Mouse (Mus musculus): ENCODE data around the gene Gba.
A peak's percentile ranks its signal among the peaks of the same experiment; 100 is the strongest.

Gene Gba

GRCm38 (mm10) chr3:89218271-89218670 lies 15.5 kb downstream of the Gba start:
- Histone ChIP-seq H3K27me3 (ENCODE audit: control insufficient read depth, insufficient read depth, low read length, poor library complexity, severe bottlenecking) (no peaks in the 10 kb centered on the region), H3K36me3 (ENCODE audit: control insufficient read depth, insufficient read depth, low read length, poor library complexity, severe bottlenecking) (no peaks in the 10 kb centered on the region)

GRCm38 (mm10) chr3:89219546-89219945 lies 16.8 kb downstream of the Gba start:
- Histone ChIP-seq H3K27me3 (ENCODE audit: control insufficient read depth, insufficient read depth, low read length, poor library complexity, severe bottlenecking) (no peaks in the 10 kb centered on the region), H3K36me3 (ENCODE audit: control insufficient read depth, insufficient read depth, low read length, poor library complexity, severe bottlenecking) (no peaks in the 10 kb centered on the region)
- DNase-seq (ENCODE audit: low read depth, low spot score), result no peak

More at GRCm38 (mm10) chr3:89218271-89218670, 15.5 kb downstream of the Gba start:
- no peak for DNase-seq (ENCODE audit: low read depth, low spot score)

GRCm38 (mm10) chr3:89221167-89221566 lies 18.4 kb downstream of the Gba start:
- Histone ChIP-seq H3K36me3 (ENCODE audit: control insufficient read depth, insufficient read depth, low read length, poor library complexity, severe bottlenecking) (no peaks in the 10 kb centered on the region), H3K27me3 (ENCODE audit: control insufficient read depth, insufficient read depth, low read length, poor library complexity, severe bottlenecking) (no peaks in the 10 kb centered on the region)
- DNase-seq (ENCODE audit: low read depth, low spot score), result no peak

DNA sequence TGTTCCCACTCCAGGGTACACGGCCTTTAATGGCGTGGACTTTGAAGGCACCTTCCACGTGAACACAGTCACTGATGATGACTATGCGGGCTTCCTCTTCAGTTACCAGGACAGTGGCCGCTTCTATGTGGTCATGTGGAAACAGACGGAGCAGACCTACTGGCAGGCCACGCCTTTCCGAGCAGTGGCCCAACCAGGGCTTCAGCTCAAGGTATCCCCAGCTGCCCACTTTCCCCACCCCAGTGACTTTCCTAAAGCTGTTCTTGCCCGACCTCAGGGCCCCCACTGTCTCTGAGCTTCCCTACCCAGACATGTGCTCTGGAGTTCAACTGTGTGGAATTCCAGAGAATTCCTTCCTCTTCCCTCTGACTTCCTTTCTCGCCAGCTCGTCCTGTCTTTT lies 22.1 kb downstream of the Gba start:
- H3K36me3 ChIP-seq (ENCODE audit: control insufficient read depth, insufficient read depth, low read length, poor library complexity, severe bottlenecking), result no peaks in the 10 kb centered on the region
- DNase-seq (ENCODE audit: low read depth, low spot score), result no peak
- no peaks in the 10 kb centered on the region for H3K27me3 ChIP-seq (ENCODE audit: control insufficient read depth, insufficient read depth, low read length, poor library complexity, severe bottlenecking)

GRCm38 (mm10) chr3:89225321-89225815 lies 22.6 kb downstream of the Gba start:
- no peak for DNase-seq (ENCODE audit: low read depth, low spot score)
- Histone ChIP-seq H3K27me3 (ENCODE audit: control insufficient read depth, insufficient read depth, low read length, poor library complexity, severe bottlenecking) (no peaks in the 10 kb centered on the region), H3K36me3 (ENCODE audit: control insufficient read depth, insufficient read depth, low read length, poor library complexity, severe bottlenecking) (no peaks in the 10 kb centered on the region)

DNA sequence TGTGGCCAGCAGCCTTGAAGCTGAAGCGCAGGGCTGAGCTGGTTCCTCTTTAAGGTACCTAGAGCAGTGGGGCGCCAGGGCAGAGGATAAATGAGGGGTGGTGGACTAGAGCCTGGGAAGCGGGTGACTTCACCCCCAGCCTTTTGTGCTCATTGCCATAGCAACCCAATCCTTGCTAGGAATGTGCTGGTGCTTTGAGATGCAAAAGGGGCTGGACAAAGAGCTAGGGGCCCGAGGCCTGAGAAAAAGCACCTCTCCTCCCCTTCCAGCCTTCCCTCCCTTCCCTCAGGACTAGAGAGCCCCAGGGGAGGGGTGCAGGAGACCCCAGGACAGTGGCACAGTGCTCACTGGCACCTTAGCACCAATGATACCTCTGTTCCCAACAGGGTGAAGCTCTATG lies 23.2 kb downstream of the Gba start:
- no peaks in the 10 kb centered on the region for H3K27me3 ChIP-seq (ENCODE audit: control insufficient read depth, insufficient read depth, low read length, poor library complexity, severe bottlenecking)
- no peak for DNase-seq (ENCODE audit: low read depth, low spot score)
- H3K36me3 ChIP-seq (ENCODE audit: control insufficient read depth, insufficient read depth, low read length, poor library complexity, severe bottlenecking), result no peaks in the 10 kb centered on the region

GRCm38 (mm10) chr3:89226361-89226760 lies 23.6 kb downstream of the Gba start:
- Histone ChIP-seq H3K36me3 (ENCODE audit: control insufficient read depth, insufficient read depth, low read length, poor library complexity, severe bottlenecking) (no peaks in the 10 kb centered on the region), H3K27me3 (ENCODE audit: control insufficient read depth, insufficient read depth, low read length, poor library complexity, severe bottlenecking) (no peaks in the 10 kb centered on the region)
- no peak for DNase-seq (ENCODE audit: low read depth, low spot score)

DNA sequence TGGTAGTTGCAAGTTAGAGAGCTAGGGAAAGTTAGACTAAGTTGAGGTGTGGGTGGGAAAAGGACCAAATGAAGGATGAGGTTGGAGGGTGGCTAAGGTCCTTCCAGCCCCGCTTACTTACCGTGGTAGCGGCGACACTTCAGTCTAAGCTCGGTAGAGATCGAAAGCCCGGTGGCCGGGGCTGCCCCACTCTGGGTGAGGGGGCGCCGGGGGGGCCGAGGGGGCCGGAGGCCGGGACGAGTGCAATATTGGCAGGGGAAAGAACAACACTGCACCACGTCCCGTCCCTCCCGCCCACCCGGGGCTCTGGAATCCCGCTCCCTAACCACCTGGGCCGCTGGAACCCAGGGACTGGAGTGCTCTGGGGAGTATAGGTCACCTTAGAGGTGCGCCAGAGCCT lies 24.2 kb downstream of the Gba start, which contains the start of gene Mtx1:
Mtx1 (minus strand) TSS at position 189 of the 400 bp plus-strand sequence.
- no peak for DNase-seq (ENCODE audit: low read depth, low spot score)
- Histone ChIP-seq H3K27me3 (ENCODE audit: control insufficient read depth, insufficient read depth, low read length, poor library complexity, severe bottlenecking) (no peaks in the 10 kb centered on the region), H3K36me3 (ENCODE audit: control insufficient read depth, insufficient read depth, low read length, poor library complexity, severe bottlenecking) (no peaks in the 10 kb centered on the region)

DNA sequence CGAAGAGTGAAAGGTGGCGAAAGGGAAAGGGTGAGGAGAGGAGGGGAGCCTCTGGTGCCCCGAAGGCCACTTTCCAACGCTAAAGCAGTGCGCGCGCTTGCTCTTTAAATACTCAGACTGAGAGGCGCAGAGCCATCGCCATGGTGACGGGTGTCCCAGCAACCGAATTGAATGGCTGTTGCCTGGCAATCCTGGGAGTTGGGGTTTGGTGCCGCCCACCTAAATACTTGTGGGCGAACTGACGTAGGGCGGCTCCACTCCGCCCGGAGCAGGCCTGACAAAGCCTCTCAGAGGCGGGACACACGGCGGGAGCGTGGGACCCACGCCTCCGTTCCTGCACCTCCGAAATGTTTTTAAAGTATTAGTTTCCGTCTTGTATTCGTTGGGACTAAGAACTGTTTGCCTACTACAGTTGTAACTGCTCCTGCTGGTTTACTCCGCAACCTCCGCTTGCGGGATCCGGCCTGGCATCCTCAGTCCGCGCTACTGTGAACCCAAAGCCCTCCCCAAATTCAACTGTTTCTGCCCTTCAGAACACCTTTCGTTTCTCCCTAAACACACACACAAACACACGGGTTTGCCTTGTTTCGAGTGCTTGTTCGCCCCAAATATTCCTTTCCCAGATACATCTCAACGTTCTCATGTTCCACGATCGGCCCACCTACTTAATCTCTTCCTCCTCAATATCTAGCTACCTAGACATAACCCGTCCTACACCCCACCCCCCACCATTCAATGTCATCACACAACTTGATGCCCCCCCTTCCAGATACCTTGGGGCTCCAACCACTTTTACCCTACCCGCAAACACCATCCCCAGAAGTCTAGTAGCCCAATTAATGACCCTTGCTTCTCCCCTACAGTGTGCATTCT lies 24.8 kb downstream of the Gba start:
- peak; percentile 67 for DNase-seq (ENCODE audit: low read depth, low spot score)

GRCm38 (mm10) chr3:89228180-89228549 lies 25.4 kb downstream of the Gba start:
- H3K36me3 ChIP-seq (ENCODE audit: control insufficient read depth, insufficient read depth, low read length, poor library complexity, severe bottlenecking), result no peaks in the 10 kb centered on the region
- no peaks in the 10 kb centered on the region for H3K27me3 ChIP-seq (ENCODE audit: control insufficient read depth, insufficient read depth, low read length, poor library complexity, severe bottlenecking)
- peak; percentile 91 for DNase-seq (ENCODE audit: low read depth, low spot score)

More for the DNA sequence above, 24.8 kb downstream of the Gba start:
- H3K36me3 ChIP-seq (ENCODE audit: control insufficient read depth, insufficient read depth, low read length, poor library complexity, severe bottlenecking), result no peaks in the 10 kb centered on the region
- H3K27me3 ChIP-seq (ENCODE audit: control insufficient read depth, insufficient read depth, low read length, poor library complexity, severe bottlenecking), result no peaks in the 10 kb centered on the region

- Histone ChIP-seq H3K36me3 (ENCODE audit: control insufficient read depth, insufficient read depth, low read length, poor library complexity, severe bottlenecking) (no peaks in the 10 kb centered on the region), H3K27me3 (ENCODE audit: control insufficient read depth, insufficient read depth, low read length, poor library complexity, severe bottlenecking) (no peaks in the 10 kb centered on the region)
- no peak for DNase-seq (ENCODE audit: low read depth, low spot score)
These were observed 26.1 kb downstream of the Gba start, which contains the start of gene Muc1 for GRCm38 (mm10) chr3:89228836-89229235. Muc1 (plus strand) TSS chr3:89229057.

- H3K27me3 ChIP-seq (ENCODE audit: control insufficient read depth, insufficient read depth, low read length, poor library complexity, severe bottlenecking), result no peaks in the 10 kb centered on the region
- H3K36me3 ChIP-seq (ENCODE audit: control insufficient read depth, insufficient read depth, low read length, poor library complexity, severe bottlenecking), result no peaks in the 10 kb centered on the region
- DNase-seq (ENCODE audit: low read depth, low spot score), result no peak
These were observed 26.5 kb downstream of the Gba start for GRCm38 (mm10) chr3:89229276-89229675.

- Histone ChIP-seq H3K27me3 (ENCODE audit: control insufficient read depth, insufficient read depth, low read length, poor library complexity, severe bottlenecking) (no peaks in the 10 kb centered on the region), H3K36me3 (ENCODE audit: control insufficient read depth, insufficient read depth, low read length, poor library complexity, severe bottlenecking) (no peaks in the 10 kb centered on the region)
- no peak for DNase-seq (ENCODE audit: low read depth, low spot score)
These were observed 27.8 kb downstream of the Gba start for GRCm38 (mm10) chr3:89230561-89230960.

DNA sequence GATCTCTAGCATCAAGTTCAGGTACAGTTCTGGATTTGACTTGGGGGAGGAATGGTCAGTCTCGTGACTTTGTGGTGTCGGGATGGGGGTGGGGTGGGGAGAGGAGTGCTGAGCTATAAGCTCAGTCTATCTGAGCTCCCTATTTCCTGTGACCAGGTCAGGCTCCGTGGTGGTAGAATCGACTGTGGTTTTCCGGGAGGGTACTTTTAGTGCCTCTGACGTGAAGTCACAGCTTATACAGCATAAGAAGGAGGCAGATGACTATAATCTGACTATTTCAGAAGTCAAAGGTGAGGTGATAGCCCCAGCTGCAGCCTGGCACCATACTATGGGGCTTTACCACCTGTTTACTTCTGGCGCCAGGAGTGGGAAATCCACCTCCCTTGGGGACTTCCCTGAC lies 28.6 kb downstream of the Gba start:
- DNase-seq (ENCODE audit: low read depth, low spot score), result peak; percentile 65

DNA sequence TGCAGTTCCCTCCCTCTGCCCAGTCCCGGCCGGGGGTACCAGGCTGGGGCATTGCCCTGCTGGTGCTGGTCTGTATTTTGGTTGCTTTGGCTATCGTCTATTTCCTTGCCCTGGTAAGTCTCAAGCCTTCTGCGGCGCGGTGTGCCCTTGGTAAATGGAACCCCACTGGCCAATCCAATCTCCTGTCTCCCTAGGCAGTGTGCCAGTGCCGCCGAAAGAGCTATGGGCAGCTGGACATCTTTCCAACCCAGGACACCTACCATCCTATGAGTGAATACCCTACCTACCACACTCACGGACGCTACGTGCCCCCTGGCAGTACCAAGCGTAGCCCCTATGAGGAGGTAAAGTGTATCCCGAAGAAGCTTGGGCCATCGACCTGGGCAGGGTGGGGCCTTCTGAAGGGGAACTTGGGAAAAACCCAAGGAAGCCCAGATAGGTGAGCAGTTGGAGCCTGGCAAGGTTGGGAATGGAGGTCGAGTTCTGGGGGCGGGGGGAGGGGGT lies 29.1 kb downstream of the Gba start:
- Histone ChIP-seq H3K36me3 (ENCODE audit: control insufficient read depth, insufficient read depth, low read length, poor library complexity, severe bottlenecking) (no peaks in the 10 kb centered on the region; the same call in 1 of the 2 replicates), H3K27me3 (ENCODE audit: control insufficient read depth, insufficient read depth, low read length, poor library complexity, severe bottlenecking) (no peaks in the 10 kb centered on the region)
- no peak for DNase-seq (ENCODE audit: low read depth, low spot score)

More for the DNA sequence above, 28.6 kb downstream of the Gba start:
- Histone ChIP-seq H3K27me3 (ENCODE audit: control insufficient read depth, insufficient read depth, low read length, poor library complexity, severe bottlenecking) (no peaks in the 10 kb centered on the region), H3K36me3 (ENCODE audit: control insufficient read depth, insufficient read depth, low read length, poor library complexity, severe bottlenecking) (no peaks in the 10 kb centered on the region; the same call in 1 of the 2 replicates)

All from splenic B cell, adult 2 months (primary cell).